Mouse (Mus musculus): ENCODE measurements around the gene Plxnb2. TPM values are rescaled to one million over a fixed set of nuclear protein-coding genes. Genes with fewer than 3 reads are reported as not detected.

Plxnb2 gene
- 213 and 376 TPM in 2 replicates for polyA plus RNA-seq (2012; rRNA removed)

GRCm38 (mm10) chr15:89180571-89181229 lies at the start of gene Plxnb2:
TSS of gene Plxnb2 (minus strand) at chr15:89180788.
- TF ChIP-seq CTCF (IDR thresholded peaks at IDR 0.05; ENCODE audit: extremely low read depth, insufficient read length, insufficient replicate concordance, low read depth, low read length) (no peak), POLR2A (IDR thresholded peaks at IDR 0.05; ENCODE audit: low read depth, low read length) (peak; percentile 56; the same call in 1 of the 2 replicates)

DNA sequence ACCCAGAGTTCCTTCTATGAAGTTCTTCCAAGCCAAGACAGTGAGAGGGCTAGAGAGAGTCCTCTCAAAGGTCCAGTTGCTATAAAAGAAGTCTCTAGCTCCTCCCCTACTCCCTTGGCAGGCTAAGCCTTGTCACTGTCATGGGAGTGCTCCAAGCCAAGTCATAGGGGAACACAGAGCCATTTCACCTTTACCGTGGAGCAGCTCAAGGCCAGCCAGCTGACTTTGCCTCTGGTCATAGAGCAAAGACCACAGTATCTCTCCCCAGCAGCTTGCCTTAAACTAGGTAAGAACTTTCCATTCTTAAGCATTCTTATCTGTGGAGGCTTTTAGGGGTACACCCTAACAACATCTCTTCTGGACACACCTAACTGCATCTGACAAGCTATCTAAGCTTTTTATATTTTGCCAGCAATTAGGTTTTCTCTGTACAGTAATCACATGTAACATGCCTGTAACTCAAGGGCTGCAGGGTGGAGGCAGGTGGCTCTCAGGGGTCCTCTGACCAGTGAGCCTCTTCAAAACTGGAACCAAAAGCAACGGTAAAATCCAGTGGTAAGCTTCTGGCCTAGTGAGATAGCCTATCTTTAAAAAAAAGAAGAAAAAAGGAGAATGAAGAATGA lies 35.1 kb upstream of the Plxnb2 start:
- TF ChIP-seq CTCF (IDR thresholded peaks at IDR 0.05; ENCODE audit: extremely low read depth, insufficient read length, insufficient replicate concordance, low read depth, low read length) = no peak
- no peak for TF ChIP-seq POLR2A (IDR thresholded peaks at IDR 0.05; ENCODE audit: low read depth, low read length)
- 62% methylated on average over 2 of the region's 2 CpGs for WGBS
- Histone ChIP-seq H3K4me3 (ENCODE audit: low read depth, low read length) (no peak overlapping the region), H3K36me3 (ENCODE audit: control insufficient read depth, insufficient read depth, low read length) (no peaks in the 10 kb centered on the region), H3K4me1 (ENCODE audit: control insufficient read depth, insufficient read depth, insufficient read length, low read length) (peaks cover 2% of the 10 kb centered on the region; the same call in 1 of the 2 replicates), H3K27ac (ENCODE audit: insufficient read depth, low read depth, low read length) (no peak overlapping the region), H3K27me3 (ENCODE audit: control insufficient read depth, insufficient read depth, low read length) (no peaks in the 10 kb centered on the region)

More at GRCm38 (mm10) chr15:89180571-89181229, at the start of gene Plxnb2:
- H3K4me1 ChIP-seq (ENCODE audit: control insufficient read depth, insufficient read depth, insufficient read length, low read length) = peaks cover 36% of the 10 kb centered on the region
- peak within 1 kb of the TSS; percentile 100 for H3K27ac ChIP-seq (ENCODE audit: insufficient read depth, low read depth, low read length)
- WGBS = 1% methylated on average over 69 of the region's 72 CpGs
- H3K36me3 ChIP-seq (ENCODE audit: control insufficient read depth, insufficient read depth, low read length) = no peaks in the 10 kb centered on the region
- no peaks in the 10 kb centered on the region for H3K27me3 ChIP-seq (ENCODE audit: control insufficient read depth, insufficient read depth, low read length)
- H3K4me3 ChIP-seq (ENCODE audit: low read depth, low read length) = peak within 1 kb of the TSS; percentile 89

- Histone ChIP-seq H3K27ac (ENCODE audit: insufficient read depth, low read depth, low read length) (no peak overlapping the region), H3K4me1 (ENCODE audit: control insufficient read depth, insufficient read depth, insufficient read length, low read length) (peaks cover 2% of the 10 kb centered on the region; the same call in 1 of the 2 replicates), H3K36me3 (ENCODE audit: control insufficient read depth, insufficient read depth, low read length) (no peaks in the 10 kb centered on the region), H3K4me3 (ENCODE audit: low read depth, low read length) (no peak overlapping the region), H3K27me3 (ENCODE audit: control insufficient read depth, insufficient read depth, low read length) (no peaks in the 10 kb centered on the region)
- WGBS = 93% methylated on average over 3 of the region's 3 CpGs
- TF ChIP-seq CTCF (IDR thresholded peaks at IDR 0.05; ENCODE audit: extremely low read depth, insufficient read length, insufficient replicate concordance, low read depth, low read length) (no peak), POLR2A (IDR thresholded peaks at IDR 0.05; ENCODE audit: low read depth, low read length) (no peak)
These were observed 34.4 kb upstream of the Plxnb2 start for GRCm38 (mm10) chr15:89214953-89215352.

- H3K27ac ChIP-seq (ENCODE audit: insufficient read depth, low read depth, low read length) = no peak overlapping the region
- TF ChIP-seq CTCF (IDR thresholded peaks at IDR 0.05; ENCODE audit: extremely low read depth, insufficient read length, insufficient replicate concordance, low read depth, low read length) (no peak), POLR2A (IDR thresholded peaks at IDR 0.05; ENCODE audit: low read depth, low read length) (no peak)
- H3K27me3 ChIP-seq (ENCODE audit: control insufficient read depth, insufficient read depth, low read length) = no peaks in the 10 kb centered on the region
- peaks cover 4% of the 10 kb centered on the region; the same call in 1 of the 2 replicates for H3K4me1 ChIP-seq (ENCODE audit: control insufficient read depth, insufficient read depth, insufficient read length, low read length)
- no peak overlapping the region for H3K4me3 ChIP-seq (ENCODE audit: low read depth, low read length)
- H3K36me3 ChIP-seq (ENCODE audit: control insufficient read depth, insufficient read depth, low read length) = no peaks in the 10 kb centered on the region
- 82% methylated on average over 3 of the region's 3 CpGs for WGBS
These were observed 32.9 kb upstream of the Plxnb2 start for GRCm38 (mm10) chr15:89213517-89213916.

GRCm38 (mm10) chr15:89212495-89212894 lies 31.9 kb upstream of the Plxnb2 start:
- Histone ChIP-seq H3K27me3 (ENCODE audit: control insufficient read depth, insufficient read depth, low read length) (no peaks in the 10 kb centered on the region), H3K27ac (ENCODE audit: insufficient read depth, low read depth, low read length) (no peak overlapping the region), H3K4me1 (ENCODE audit: control insufficient read depth, insufficient read depth, insufficient read length, low read length) (peaks cover 6% of the 10 kb centered on the region; the same call in 1 of the 2 replicates), H3K4me3 (ENCODE audit: low read depth, low read length) (peak overlapping the region; percentile 73), H3K36me3 (ENCODE audit: control insufficient read depth, insufficient read depth, low read length) (no peaks in the 10 kb centered on the region)
- 83% methylated on average over 6 of the region's 6 CpGs for WGBS
- no peak for TF ChIP-seq POLR2A (IDR thresholded peaks at IDR 0.05; ENCODE audit: low read depth, low read length)
- no peak for TF ChIP-seq CTCF (IDR thresholded peaks at IDR 0.05; ENCODE audit: extremely low read depth, insufficient read length, insufficient replicate concordance, low read depth, low read length)

DNA sequence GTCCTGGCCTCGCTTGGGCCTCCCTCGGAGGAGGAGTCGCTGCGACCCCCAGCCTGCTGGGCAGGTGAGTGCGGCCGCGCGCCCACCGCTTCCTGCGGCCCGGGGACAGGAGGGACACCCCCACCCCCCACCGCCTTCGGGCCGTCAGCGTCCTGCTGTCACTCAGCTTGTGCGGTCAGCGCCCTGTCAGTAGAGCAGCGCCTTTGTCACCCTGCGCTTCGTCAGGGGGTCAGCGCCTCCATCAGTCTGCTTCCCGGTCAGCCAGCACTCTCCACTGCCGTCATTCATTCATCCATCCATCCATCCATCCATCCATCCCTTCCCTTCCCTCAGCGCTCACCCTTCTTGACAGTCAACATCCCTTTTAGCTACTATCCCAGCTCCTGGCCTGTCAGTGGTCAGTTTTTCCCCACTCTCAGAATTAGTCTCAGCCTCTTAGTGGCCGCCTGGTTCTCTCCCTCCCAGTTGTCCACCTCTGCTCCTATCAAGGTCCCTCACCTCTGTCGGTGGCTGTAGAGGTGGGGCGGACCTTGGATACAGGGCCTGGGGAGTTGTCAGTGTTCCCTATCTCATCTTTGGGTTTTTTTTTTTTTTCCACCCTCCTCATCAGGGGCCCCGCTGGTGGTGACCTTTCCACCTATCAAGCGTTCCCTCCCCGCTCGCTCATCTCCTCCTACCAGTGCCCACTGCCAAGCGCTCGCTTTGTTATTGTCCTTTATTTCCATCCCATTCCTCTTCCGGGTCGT lies 31.3 kb upstream of the Plxnb2 start:
- WGBS = 6% methylated on average over 35 of the region's 35 CpGs
- peaks cover 6% of the 10 kb centered on the region; the same call in 1 of the 2 replicates for H3K4me1 ChIP-seq (ENCODE audit: control insufficient read depth, insufficient read depth, insufficient read length, low read length)
- no peaks in the 10 kb centered on the region for H3K27me3 ChIP-seq (ENCODE audit: control insufficient read depth, insufficient read depth, low read length)
- H3K27ac ChIP-seq (ENCODE audit: insufficient read depth, low read depth, low read length) = peak overlapping the region; percentile 44
- H3K4me3 ChIP-seq (ENCODE audit: low read depth, low read length) = peak overlapping the region; percentile 73
- TF ChIP-seq CTCF (IDR thresholded peaks at IDR 0.05; ENCODE audit: extremely low read depth, insufficient read length, insufficient replicate concordance, low read depth, low read length) (no peak), POLR2A (IDR thresholded peaks at IDR 0.05; ENCODE audit: low read depth, low read length) (no peak)
- H3K36me3 ChIP-seq (ENCODE audit: control insufficient read depth, insufficient read depth, low read length) = no peaks in the 10 kb centered on the region

Measured in small intestine, adult 2 months (tissue).